Mouse (Mus musculus): ENCODE measurements at regions not wholly inside any gene's neighbourhood (a gene's known extent, or its start where the extent isn't known, plus 50 kb on each side); places are given as distances from the start of the nearest gene placed in this dataset.
"Not testable (repeated sequence)": the region's sequence is repeated elsewhere in the genome, so short reads cannot be mapped to it uniquely, and the experiment has no call there.

DNA sequence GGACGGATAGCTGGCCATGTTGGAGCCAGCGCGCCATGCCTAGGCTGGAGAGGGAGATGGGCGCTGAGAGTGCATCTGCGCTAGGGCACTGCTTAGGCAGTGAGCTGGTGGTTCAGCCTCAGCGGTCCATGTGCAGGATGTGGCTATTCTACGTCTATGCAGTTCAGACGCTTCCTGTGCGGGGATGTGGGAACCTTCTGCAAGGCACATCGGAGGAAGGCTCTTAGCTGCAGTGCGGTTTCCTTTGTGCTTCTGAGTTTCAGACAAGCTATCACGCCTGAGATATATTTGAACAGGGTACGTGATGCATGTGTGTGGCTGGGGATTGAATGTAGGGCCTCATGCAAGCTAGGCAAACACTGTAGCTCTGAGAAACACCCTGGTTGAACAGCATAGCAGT lies 54.4 kb upstream of the Lrpprc start:
- ChIA-PET CTCF (interaction anchor here in 3 of 4 experiments (0.6 to 1.0 kb wide), 3 partner anchors 34 to 345 kb away, joined by 3 read pairs; no protein-coding TSS in a partner anchor), POLR2A (interaction anchor here in 1 of 4 experiments (0.6 kb wide), 1 partner anchor 685 kb away, joined by 4 read pairs; no protein-coding TSS in a partner anchor)

DNA sequence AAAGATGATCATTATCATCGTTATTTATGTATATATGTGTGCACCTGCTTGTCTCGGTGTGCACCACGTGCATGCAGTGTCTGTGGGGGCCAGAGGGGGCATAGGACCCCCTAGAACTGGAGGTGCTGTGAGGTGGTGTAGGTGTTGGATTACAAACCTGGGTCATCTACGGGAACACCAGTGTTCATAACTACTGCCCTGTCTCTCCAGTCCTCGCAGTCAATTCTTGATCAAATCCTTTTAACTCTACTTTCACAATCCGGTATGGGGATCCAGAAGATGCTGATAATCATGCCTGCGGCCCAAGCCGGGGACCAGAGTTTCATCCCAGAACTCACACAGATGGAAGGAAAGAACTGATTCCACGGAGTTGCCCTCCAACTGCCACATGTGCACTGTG lies 55.6 kb upstream of the Lrpprc start:
- POLR2A ChIA-PET, result no interaction called here
- CTCF ChIA-PET, result no interaction called here

DNA sequence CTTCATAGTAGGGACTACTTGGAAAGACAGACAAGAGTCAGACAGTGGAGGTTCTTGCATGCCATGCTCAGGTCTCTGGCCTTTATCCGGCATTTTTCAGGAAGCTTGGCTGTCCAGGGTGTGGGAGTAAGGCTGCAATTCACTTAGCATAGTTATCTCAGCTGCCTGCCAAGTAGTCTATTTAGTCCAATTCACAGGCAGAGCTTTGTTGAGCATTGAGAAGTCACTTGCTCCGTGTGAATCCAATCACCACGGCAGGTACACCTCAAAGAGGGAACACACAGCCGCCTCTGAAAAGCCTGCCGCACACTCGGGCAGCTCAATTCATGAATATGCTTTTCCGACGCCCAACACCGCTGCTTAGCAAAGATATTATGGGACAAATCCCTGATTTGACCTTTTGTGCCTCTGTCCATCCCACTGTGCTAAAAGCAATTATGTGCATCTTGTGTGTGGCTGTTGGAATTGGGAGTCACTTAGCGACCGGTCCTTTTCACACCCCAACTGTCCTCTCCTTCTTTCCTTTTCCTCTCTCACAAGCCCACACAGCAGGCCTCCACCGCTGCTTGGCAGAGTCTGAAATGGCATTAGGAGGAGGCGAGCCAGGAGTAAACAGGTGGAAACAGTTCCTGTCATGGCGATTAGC lies 57.9 kb upstream of the Lrpprc start:
- POLR2A ChIA-PET, result interaction anchor here in 3 of 4 experiments (0.6 to 1.6 kb wide), 5 partner anchors 12 to 394 kb away, joined by 3 to 7 read pairs (median 3); no protein-coding TSS in a partner anchor
- CTCF ChIA-PET, result interaction anchor here in 3 of 4 experiments (0.6 to 1.5 kb wide), 5 partner anchors 11 to 1137 kb away, joined by 3 to 7 read pairs (median 4); no protein-coding TSS in a partner anchor

DNA sequence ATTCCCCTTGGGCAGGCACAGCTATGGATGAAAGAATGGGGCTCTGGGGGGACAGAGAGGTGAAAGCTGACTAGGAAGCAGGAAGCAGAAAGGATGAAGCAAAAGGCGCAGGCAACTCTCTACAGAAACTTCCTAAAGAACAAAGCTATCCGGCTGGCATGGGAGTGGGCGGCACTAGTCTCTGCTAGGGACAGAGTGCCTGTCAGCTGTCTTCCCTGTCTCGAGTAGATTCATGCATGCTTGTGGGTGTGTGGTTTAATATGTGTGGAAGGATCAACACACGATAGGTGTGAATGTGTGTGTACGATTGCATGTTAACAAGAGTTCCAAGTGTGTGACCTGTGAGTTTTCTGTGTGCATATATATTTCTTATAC lies 58.4 kb upstream of the Lrpprc start:
- CTCF ChIA-PET, result interaction anchor here in 2 of 4 experiments (0.7 to 1.5 kb wide), 2 partner anchors 11 to 947 kb away, joined by 3 to 6 read pairs; no protein-coding TSS in a partner anchor
- POLR2A ChIA-PET, result interaction anchor here in 1 of 4 experiments (1.4 to 1.6 kb wide), 2 partner anchors 11 to 20 kb away, joined by 3 read pairs; no protein-coding TSS in a partner anchor

DNA sequence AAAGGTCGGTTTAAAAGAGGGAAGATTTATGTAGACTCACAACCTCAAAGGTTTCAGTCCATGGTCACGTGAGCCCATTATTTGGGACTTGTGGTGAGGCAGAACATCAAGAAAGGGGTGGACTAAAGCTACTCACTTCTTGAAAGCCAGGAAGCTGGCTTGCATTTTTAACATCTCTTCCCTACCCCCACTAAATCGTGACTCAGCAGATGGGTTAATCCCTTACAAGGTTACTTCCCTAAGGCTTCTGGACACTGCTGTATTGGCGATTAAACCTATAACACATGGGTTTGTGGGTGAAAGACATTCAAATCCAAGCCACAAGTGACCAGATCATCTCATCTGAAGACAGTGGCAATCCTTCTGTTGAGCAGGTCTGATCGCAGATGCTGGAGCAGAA lies 59.9 kb upstream of the Lrpprc start:
- CTCF ChIA-PET, result interaction anchor here in 1 of 4 experiments (0.9 kb wide), 1 partner anchor 13 kb away, joined by 3 read pairs; no protein-coding TSS in a partner anchor

DNA sequence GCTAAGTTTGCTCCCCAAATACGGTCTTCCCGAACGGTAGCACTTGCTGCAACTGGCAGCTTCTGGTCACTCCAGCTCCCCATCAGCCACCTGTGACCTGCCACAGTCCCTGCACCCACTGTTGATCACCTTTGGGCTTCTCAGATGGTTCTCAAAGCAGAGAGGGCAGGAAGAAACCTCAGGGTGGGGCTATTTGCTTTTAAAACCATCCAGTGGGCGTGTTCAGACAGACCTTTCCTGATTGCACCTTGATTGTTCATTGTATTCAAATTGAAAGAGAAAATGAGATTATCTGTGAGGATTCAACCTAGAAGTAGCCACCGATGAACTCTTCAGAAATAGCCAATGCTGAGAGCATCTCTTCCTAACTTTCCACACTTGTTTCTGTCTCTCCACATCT lies 60.3 kb upstream of the Lrpprc start:
- POLR2A ChIA-PET, result no interaction called here
- CTCF ChIA-PET, result no interaction called here

More for the DNA sequence above, 59.9 kb upstream of the Lrpprc start:
- POLR2A ChIA-PET, result no interaction called here

DNA sequence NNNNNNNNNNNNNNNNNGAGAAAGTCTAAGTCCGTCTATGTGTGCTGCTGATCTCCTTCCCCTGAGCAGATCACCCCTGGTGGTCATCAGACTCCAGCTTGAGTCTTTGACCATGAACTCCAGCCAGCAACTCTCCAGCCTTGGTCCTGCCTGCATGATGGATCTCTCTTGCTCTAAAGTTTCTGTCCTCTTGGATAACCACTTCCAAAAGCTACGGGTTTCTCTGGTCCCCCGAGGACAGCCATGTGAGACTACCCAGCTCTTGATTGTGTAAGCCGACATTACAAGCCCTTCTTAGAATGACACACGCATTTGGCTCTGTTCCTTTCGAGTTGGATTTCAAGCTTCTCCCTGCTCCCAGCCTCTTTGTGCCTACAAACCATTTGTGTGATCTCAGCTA lies 66.4 kb upstream of the Lrpprc start:
- POLR2A ChIA-PET, result interaction anchor here in 1 of 4 experiments (0.7 to 1.2 kb wide), 2 partner anchors 22 to 114 kb away, joined by 3 read pairs; no protein-coding TSS in a partner anchor
- CTCF ChIA-PET, result interaction anchor here in 1 of 4 experiments (0.5 kb wide), 1 partner anchor 1512 kb away, joined by 3 read pairs; no protein-coding TSS in a partner anchor

DNA sequence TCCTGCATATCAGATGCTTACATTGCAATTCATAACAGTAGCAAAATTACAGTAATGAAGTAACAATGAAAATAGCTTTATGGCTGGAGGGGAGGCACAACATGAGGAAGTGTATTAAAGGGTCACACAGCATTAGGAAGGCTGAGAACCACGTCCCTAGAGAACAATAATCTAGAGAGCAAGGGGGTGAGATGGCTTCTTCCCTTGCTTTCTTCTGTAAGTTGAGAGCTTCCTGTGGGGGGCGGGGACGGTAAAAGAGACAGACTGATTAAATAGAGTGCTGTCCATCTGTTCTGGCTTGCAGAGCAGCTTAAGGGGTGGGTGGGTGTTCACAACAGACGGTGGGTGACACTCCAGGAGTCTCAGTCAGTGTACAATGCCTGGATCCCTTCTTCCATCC lies 68.2 kb upstream of the Lrpprc start:
- CTCF ChIA-PET, result interaction anchor here in 1 of 4 experiments (0.6 kb wide), 1 partner anchor 695 kb away, joined by 15 read pairs; no protein-coding TSS in a partner anchor
- POLR2A ChIA-PET, result no interaction called here

DNA sequence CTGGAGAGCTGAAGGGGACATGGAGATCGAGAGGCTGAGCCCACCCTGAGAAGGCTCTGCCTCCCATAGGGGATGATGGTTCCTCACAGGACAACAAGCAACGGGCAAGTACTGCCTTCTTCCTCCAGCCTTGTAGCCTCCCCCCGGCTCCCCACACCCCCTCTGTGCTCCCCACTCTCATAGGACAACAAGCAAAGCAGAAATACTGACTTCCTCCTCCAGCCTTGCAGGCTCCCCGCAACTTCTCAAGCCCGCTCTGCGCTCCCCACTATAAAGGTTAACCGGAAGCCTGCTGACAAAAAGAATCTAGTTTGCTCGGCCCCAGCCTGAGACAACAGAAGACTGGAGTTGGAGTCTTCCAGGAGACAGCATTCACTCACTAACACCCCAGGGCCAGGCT lies 69.3 kb upstream of the Lrpprc start:
- POLR2A ChIA-PET, result interaction anchor here in 1 of 4 experiments (0.6 to 1.2 kb wide), 2 partner anchors 11 to 48 kb away, joined by 3 read pairs; no protein-coding TSS in a partner anchor
- CTCF ChIA-PET, result interaction anchor here in 1 of 4 experiments (1.1 kb wide), 1 partner anchor 330 kb away, joined by 5 read pairs; no protein-coding TSS in a partner anchor

DNA sequence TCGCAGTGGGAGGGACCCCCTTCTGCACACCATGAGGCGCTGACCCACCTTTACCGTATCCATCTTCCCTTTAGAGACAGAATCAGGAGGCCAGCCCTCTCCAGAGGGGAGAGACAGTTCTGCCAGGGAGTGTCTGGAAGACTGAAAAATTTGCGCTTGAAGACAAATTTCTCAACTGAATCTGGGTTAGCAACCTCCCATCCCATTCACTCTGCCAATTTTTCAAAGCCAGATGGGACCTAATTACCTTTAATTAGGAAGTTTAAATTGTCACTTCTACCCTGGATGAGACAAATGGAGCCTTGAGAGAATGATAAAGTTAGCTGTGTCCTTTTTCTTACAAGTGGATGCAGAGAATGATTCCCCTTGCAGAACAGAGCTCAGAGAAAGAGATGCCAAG lies 70.2 kb upstream of the Lrpprc start:
- ChIA-PET CTCF (interaction anchor here in 2 of 4 experiments (0.7 to 1.1 kb wide), 2 partner anchors 23 to 329 kb away, joined by 3 to 5 read pairs; no protein-coding TSS in a partner anchor), POLR2A (interaction anchor here in 1 of 4 experiments (0.6 to 1.2 kb wide), 2 partner anchors 12 to 49 kb away, joined by 3 read pairs; no protein-coding TSS in a partner anchor)

DNA sequence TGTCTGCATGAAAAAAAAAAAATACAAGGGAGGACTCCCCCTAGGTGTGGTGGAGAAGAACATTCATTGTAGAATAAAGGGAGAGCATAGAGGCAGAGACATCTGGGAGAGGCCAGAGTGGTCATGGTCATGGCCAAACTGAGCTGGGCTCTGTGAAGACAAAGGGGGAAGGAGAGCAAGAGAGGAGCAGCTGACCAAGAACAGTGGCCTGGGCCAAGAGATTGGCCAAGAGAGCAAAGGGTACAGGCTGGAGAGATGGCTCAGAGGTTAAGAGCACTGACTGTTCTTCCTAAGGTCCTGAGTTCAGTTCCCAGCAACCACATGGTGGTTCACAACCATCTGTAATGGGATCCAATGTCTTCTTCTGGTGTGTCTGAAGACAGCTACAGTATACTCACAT lies 73.6 kb upstream of the Lrpprc start:
- CTCF ChIA-PET, result interaction anchor here in 1 of 4 experiments (0.6 kb wide), 1 partner anchor 751 kb away, joined by 3 read pairs; no protein-coding TSS in a partner anchor
- POLR2A ChIA-PET, result not testable (repeated sequence)

DNA sequence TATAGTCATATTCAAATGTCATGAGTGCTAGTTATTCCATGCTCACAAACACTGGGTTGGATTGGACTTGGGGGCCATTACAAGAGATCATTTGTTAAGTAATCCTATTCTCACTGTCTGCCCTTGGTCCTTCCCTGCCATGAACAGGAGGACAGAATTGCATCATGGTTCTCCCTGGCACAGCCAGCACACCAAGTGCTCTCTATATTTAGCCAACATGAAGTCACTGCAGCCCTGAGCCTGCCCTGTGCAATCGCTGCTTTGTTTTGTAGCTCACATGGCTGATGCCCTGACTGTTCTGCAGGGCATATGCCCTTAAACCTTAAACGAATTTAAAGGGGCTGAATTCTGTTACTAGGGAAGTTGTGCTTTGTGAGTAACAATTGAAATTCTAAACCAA lies 74.6 kb upstream of the Lrpprc start:
- ChIA-PET CTCF (no interaction called here), POLR2A (no interaction called here)

DNA sequence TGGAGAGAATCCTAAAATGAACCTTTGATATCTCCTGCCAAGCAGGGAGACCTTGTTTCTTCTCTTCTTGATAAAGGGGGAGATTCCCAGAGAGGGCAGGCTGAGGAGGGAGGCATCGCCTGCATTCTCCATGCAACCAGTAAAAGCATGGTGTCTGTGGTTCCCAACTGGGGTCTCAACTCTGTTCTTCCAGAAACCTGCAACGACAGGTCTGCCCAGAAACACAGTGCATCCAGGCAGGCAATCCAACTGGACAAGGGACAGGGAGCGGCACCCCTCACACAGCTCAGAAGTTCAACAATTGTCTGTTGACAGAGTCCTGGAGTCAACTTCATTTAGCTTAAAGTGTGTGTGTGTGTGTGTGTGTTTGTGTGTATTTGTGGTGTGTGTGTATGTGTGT lies 75.0 kb upstream of the Lrpprc start:
- CTCF ChIA-PET, result no interaction called here

DNA sequence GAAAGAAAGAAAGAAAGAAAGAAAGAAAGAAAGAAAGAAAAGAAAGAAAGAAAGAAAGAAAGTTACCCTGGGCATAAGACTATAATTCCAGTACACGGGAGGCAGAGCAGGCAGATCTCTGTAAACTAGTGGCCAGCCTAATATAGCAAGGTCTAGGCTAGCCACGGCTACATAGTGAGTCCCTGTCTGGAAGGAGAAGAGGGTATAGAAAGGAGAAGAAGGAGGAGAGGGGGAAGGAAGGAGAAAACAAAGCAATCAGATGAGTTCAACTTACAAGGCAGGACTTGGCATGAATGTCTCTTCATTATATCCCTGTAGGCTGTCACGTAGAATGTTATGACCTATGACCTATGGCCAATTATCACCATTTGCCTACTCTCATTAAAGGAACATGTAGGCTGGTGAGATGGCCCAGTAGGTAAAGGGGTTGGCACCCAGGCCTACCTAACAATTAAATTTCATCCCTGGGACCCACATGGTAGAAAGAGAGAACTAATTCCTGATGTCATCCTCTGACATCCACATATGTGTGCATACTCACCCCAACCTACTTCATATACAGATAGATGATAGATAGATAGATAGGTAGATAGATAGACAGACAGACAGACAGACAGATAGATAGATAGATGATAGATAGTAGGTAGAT lies 78.6 kb upstream of the Lrpprc start:
- ChIA-PET POLR2A (no interaction called here), CTCF (no interaction called here)

More for the DNA sequence above, 75.0 kb upstream of the Lrpprc start:
- POLR2A ChIA-PET, result no interaction called here

DNA sequence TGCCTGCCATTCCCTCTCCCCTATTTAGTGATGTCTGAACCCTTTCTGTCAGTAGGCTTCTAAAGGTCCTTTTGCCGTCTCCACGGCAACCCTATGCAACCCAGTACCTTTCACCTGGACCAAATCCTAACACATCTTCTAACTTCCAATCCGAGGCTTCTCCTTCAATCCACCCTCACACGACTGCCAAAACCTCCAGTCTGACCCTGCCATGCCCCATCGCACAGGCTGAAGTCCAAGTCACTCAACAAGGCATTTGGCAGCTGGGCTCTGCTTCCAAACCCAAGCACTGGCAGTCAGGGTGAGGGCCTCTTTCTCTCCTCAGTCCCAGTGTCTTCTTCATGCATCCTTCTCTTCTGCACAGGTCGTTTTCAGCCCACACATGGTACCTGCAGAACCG lies 83.0 kb upstream of the Lrpprc start:
- CTCF ChIA-PET, result no interaction called here

DNA sequence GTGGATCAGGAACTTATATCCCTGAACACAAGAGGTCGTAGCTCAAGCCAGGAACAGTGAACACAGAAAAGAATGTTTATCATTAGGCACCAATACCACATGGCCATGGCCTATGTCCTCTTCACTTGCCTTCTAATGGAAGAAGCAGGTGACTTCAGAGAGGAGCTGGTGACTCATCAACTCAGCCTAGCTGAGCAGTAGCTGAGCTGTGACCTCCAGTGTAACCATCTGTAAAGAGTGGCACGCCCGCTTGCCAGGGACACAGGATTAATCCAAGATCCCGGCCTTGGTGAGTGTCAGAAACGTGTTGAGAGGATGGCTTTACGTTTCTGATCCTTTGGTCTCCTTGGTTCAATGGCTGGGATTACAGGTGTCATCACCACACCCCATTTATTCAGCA lies 82.0 kb upstream of the Ppm1b start:
- POLR2A ChIA-PET, result interaction anchor here in 1 of 4 experiments (0.6 kb wide), 1 partner anchor 27 kb away, joined by 3 read pairs; no protein-coding TSS in a partner anchor
- CTCF ChIA-PET, result no interaction called here

More for the DNA sequence above, 83.0 kb upstream of the Lrpprc start:
- POLR2A ChIA-PET, result no interaction called here

DNA sequence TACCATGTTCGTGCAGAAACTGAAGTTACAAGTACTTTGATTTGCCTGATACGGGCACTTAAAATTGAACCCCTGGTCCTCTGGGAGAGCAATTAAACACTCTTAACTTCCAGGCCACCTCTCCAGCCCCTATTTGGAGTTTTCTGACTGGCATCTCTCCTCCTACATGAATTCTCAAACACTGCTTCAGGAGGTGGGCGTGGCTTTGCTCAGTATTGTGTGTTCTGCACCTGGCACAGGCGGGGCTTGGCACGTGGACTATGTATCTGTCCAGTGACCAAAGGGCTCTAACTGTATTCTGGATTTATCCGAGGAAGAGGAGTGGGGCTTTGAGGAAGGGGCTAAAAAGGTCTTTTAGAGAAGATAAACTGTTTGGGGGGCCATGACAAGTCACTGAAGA lies 81.5 kb upstream of the Ppm1b start:
- POLR2A ChIA-PET, result interaction anchor here in 1 of 4 experiments (0.6 kb wide), 1 partner anchor 27 kb away, joined by 3 read pairs; no protein-coding TSS in a partner anchor
- CTCF ChIA-PET, result no interaction called here

DNA sequence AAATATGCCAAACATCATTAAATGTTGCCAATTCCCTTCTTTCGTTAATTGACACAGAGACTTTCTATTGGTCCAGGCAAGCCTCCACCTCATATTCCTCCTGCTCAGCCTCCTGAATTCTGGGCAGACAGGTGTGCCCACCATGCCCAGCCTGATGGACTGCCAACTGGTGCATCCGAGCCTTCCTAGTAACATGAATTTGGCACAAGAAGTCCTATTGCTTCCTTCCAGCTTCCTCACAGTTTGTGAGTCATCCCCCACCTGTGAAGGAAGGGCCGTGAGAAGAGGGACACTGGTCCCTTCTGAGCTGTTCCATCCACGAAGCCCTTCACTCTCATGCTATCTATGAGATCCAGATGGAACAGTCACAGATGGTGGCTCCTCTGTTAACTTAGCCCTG lies 80.5 kb upstream of the Ppm1b start:
- POLR2A ChIA-PET, result no interaction called here
- CTCF ChIA-PET, result no interaction called here

DNA sequence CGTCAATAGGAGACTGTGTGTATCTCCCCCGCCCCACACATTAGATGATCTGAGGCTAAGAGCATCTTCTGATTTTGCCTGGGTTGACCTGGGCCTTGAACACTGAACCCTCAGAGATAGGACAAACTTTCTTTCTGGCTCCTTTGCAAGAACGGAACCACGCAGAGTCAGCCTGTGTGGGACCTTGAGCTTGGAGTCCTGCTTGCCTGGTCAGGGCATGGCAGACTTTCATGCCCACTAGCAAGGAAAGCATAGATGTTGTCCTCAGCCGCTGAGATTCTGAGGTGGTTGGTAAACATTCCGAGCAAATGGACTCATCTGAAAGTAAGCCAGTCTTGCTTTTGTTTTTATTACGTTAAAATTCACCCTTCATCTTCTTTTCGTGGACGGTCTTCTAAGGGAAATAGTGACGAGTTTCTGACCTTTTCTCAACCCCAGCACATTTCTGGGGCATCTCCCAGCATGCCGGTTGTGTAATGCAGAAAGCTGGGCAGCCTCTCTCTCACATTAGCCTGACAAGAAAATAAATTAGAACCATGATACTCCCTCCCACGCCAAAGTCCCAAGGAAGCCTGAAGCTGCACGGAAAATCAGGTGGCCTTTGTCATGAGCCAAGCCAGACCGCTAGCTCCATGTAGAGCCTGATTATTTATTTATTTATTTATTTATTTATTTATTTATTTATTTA lies 79.2 kb upstream of the Ppm1b start:
- POLR2A ChIA-PET, result interaction anchor here in 2 of 4 experiments (0.5 to 2.5 kb wide), 4 partner anchors 44 to 213 kb away, joined by 3 to 6 read pairs (median 4); partner anchors contain the start of genes Camkmt (in 1 of the 2) and Prepl (in 1 of the 2)
- CTCF ChIA-PET, result interaction anchor here in 2 of 4 experiments (0.7 to 1.3 kb wide), 2 partner anchors 312 to 644 kb away, joined by 3 to 10 read pairs; no protein-coding TSS in a partner anchor

Measured in embryonic stem cell, embryonic (primary cell).